Mouse (Mus musculus): ENCODE measurements around the gene Zbtb46. TPM values are rescaled to one million over a fixed set of nuclear protein-coding genes. Genes with fewer than 3 reads are reported as not detected.
"Not testable (repeated sequence)": the region's sequence is repeated elsewhere in the genome, so short reads cannot be mapped to it uniquely, and the experiment has no call there.

The Zbtb46 gene
- 5.7 and 5.9 TPM in 2 replicates for polyA plus RNA-seq (2014; fragmentation: Nextera tagmentation; extraction: Ambion mirVana)

DNA sequence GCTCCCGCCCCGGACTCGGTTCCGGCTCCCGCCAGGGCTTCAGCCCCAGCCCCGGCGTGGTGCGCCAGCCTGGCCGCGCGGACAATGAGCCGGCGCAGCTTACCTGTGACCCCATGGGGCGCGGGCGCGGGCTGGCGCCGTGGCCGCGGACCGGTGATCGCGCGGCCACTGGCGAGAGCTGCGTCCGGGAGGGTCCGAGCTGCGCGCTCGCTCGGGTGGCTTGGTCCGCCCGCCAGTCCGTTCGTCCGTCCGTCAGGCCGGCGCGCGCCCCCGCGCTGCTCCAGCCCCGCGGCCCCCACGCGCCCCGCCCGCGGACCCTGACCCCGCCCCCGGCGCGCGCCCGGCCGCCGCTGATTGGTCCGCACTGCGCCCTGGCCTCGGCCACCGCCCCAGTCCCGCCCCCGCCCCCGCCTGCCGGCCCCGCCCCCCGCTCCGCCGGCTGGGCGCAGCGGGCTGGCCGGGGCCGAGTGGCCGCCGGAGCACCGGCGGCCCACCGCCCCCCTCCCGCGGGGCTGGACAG is at the start of gene Zbtb46:
Gene Zbtb46 (minus strand): TSS at position 274 of the 520 bp plus-strand sequence.
- no peaks in the 10 kb centered on the region for H3K36me3 ChIP-seq (ENCODE audit: control insufficient read depth, insufficient read depth, low read length)
- H3K4me1 ChIP-seq (ENCODE audit: control insufficient read depth, insufficient read depth, low read length) = 0 out of 2 replicates have a peak, but pooled peaks cover 3% of the 10 kb centered on the region
- no peaks in the 10 kb centered on the region for H3K9me3 ChIP-seq (ENCODE audit: control insufficient read depth, low read length)
- H3K9ac ChIP-seq (ENCODE audit: low read depth, low read length) = peak within 1 kb of the TSS; percentile 72
- DNase-seq (ENCODE audit: low spot score) (peak; percentile 74), ATAC-seq (ENCODE audit: low read depth) (peak; percentile 93)
- peak within 1 kb of the TSS; percentile 100 for H3K4me2 ChIP-seq (ENCODE audit: low read depth, low read length)
- H3K4me3 ChIP-seq (ENCODE audit: low read depth, low read length) = peak within 1 kb of the TSS; percentile 81
- H3K27ac ChIP-seq (replicated peaks; ENCODE audit: low read depth, low read length) = no peak within 1 kb of the TSS; the same call in 1 of the 2 replicates
- peaks cover 44% of the 10 kb centered on the region for H3K27me3 ChIP-seq (replicated peaks; ENCODE audit: control insufficient read depth, insufficient read depth, low read length)
- WGBS = no CpG with 5 or more reads among the region's 83 CpGs

DNA sequence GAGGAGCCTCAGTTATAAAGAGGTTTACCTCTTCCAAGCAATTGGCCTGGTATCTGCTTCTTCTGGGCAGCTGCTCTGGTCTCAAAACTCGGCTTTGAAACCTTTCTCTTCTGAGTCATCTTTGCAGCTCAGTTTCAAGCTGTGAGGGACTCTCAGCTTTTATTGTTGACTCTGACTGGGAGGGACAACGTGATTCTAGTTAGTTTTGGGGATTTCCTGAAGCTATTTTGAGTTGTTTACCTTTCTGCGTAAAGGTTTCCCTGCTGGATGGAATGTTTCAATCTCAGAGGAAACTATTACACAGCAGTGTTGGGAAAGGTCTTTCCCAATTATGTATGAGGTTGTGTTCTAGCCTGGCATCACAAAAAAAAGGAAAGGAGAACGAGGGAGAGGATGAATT is 39.4 kb upstream of the Zbtb46 start:
- no peaks in the 10 kb centered on the region for H3K27me3 ChIP-seq (replicated peaks; ENCODE audit: control insufficient read depth, insufficient read depth, low read length)

DNA sequence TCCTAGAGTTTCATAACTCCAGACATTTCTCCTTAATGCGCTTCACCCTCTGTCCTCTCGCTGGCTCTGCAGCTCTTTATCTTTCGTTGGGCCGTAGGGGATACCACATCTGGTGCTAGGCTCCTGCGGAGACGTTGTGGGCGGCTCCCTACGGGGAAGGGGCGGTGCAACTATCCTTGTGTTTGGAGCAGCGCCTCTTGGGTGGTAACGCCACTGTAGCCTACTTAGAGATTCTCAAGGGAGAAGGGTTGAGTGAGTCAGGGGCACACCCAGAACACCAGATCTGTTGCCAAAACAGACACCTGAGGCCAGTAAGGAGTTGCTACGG is 38.3 kb upstream of the Zbtb46 start:
- Histone ChIP-seq H3K9me3 (ENCODE audit: control insufficient read depth, low read length) (no peaks in the 10 kb centered on the region), H3K27ac (replicated peaks; ENCODE audit: low read depth, low read length) (peak overlapping the region; percentile 93), H3K36me3 (ENCODE audit: control insufficient read depth, insufficient read depth, low read length) (peaks cover 27% of the 10 kb centered on the region), H3K4me2 (ENCODE audit: low read depth, low read length) (peak overlapping the region; percentile 86), H3K4me3 (ENCODE audit: low read depth, low read length) (peak overlapping the region; percentile 96), H3K27me3 (replicated peaks; ENCODE audit: control insufficient read depth, insufficient read depth, low read length) (no peaks in the 10 kb centered on the region), H3K9ac (ENCODE audit: low read depth, low read length) (peak overlapping the region; percentile 97), H3K4me1 (ENCODE audit: control insufficient read depth, insufficient read depth, low read length) (peaks cover 9% of the 10 kb centered on the region; the same call in 1 of the 2 replicates)
- WGBS = 0% methylated on average over 12 of the region's 12 CpGs
- DNase-seq (ENCODE audit: low spot score) (peak; percentile 83), ATAC-seq (ENCODE audit: low read depth) (peak; percentile 73)

More for the DNA sequence above, 39.4 kb upstream of the Zbtb46 start:
- 0 out of 2 replicates have a peak overlapping the region, but pooled peaks have one; percentile 14 for H3K9ac ChIP-seq (ENCODE audit: low read depth, low read length)
- H3K27ac ChIP-seq (replicated peaks; ENCODE audit: low read depth, low read length) = no peak overlapping the region
- H3K36me3 ChIP-seq (ENCODE audit: control insufficient read depth, insufficient read depth, low read length) = peaks cover 37% of the 10 kb centered on the region
- no peaks in the 10 kb centered on the region for H3K9me3 ChIP-seq (ENCODE audit: control insufficient read depth, low read length)
- no peak overlapping the region for H3K4me3 ChIP-seq (ENCODE audit: low read depth, low read length)
- 0 out of 2 replicates have a peak overlapping the region, but pooled peaks have one; percentile 86 for H3K4me2 ChIP-seq (ENCODE audit: low read depth, low read length)
- 78% methylated on average over 4 of the region's 4 CpGs for WGBS
- peaks cover 9% of the 10 kb centered on the region; the same call in 1 of the 2 replicates for H3K4me1 ChIP-seq (ENCODE audit: control insufficient read depth, insufficient read depth, low read length)
- DNase-seq (ENCODE audit: low spot score) = no peak
- no peak for ATAC-seq (ENCODE audit: low read depth)

DNA sequence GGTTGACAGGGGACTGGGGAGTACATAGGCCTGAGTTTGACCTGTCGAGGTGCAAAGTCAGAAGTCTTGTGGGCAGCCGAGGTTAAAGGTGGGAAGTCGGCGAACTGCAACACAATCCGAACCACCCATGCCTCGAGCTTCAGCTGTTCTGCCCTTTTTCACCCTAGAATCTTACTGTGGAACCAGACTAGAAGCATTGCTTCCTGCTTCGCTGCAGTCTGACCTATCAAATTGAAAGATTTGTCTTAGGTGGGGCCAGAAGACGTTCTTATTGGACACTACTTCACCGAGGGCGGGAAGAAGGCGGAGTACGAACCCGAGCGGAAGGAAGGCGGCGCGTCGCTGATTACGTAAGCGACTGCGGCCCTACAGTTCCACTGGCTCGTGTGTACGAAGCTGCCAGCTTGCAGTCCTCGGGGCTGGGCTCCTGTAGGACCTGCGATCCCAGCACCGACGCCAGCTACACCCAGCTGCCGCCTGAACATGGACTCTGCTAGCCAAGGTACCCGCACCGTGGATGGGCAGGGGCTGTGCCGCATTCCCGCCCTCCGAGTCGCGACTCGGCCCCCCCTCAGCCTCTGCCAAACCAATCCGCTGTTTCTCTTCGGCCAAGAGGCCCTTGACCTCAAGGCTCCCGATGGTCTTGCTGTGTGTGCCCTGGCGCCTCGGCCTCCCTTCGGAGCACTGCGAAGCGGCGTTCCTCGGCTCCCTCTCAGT is 37.8 kb upstream of the Zbtb46 start, which contains the start of gene Tpd52l2:
Gene Tpd52l2 (plus strand): TSS at position 312 of the 717 bp plus-strand sequence.
- Histone ChIP-seq H3K36me3 (ENCODE audit: control insufficient read depth, insufficient read depth, low read length) (peaks cover 22% of the 10 kb centered on the region), H3K27ac (replicated peaks; ENCODE audit: low read depth, low read length) (peak within 1 kb of the TSS; percentile 93), H3K4me1 (ENCODE audit: control insufficient read depth, insufficient read depth, low read length) (peaks cover 9% of the 10 kb centered on the region; the same call in 1 of the 2 replicates), H3K9me3 (ENCODE audit: control insufficient read depth, low read length) (no peaks in the 10 kb centered on the region), H3K4me3 (ENCODE audit: low read depth, low read length) (peak within 1 kb of the TSS; percentile 96), H3K9ac (ENCODE audit: low read depth, low read length) (peak within 1 kb of the TSS; percentile 97), H3K4me2 (ENCODE audit: low read depth, low read length) (peak within 1 kb of the TSS; percentile 86), H3K27me3 (replicated peaks; ENCODE audit: control insufficient read depth, insufficient read depth, low read length) (no peaks in the 10 kb centered on the region)
- DNase-seq (ENCODE audit: low spot score) (peak; percentile 99), ATAC-seq (ENCODE audit: low read depth) (peak; percentile 98)
- WGBS = 0% methylated on average over 33 of the region's 46 CpGs

DNA sequence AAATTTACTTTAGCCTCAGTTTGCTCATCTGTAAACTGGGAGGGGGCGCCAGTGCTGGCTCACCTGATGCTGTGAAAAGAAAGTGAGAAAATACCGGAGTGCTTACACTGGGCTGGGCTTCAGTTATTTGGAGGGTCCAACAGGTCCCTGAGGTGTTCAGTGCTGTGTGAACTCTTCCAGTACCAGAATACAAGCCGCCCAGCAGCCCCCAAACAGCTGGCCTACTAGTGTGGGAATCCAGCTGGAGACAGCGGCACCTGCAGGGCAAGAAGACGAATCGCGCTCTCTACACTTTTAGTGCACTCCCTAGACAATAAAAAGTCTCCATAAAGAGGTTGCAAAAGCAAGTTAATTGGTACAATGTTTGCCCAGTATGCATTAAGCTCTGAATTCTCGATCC is 37.1 kb upstream of the Zbtb46 start:
- peak overlapping the region; percentile 93 for H3K27ac ChIP-seq (replicated peaks; ENCODE audit: low read depth, low read length)
- DNase-seq (ENCODE audit: low spot score) = peak; percentile 73
- 14% methylated on average over 8 of the region's 8 CpGs for WGBS
- H3K4me2 ChIP-seq (ENCODE audit: low read depth, low read length) = peak overlapping the region; percentile 86
- ATAC-seq (ENCODE audit: low read depth) = peak; percentile 53
- peak overlapping the region; percentile 96 for H3K4me3 ChIP-seq (ENCODE audit: low read depth, low read length)
- no peaks in the 10 kb centered on the region for H3K9me3 ChIP-seq (ENCODE audit: control insufficient read depth, low read length)
- peaks cover 9% of the 10 kb centered on the region; the same call in 1 of the 2 replicates for H3K4me1 ChIP-seq (ENCODE audit: control insufficient read depth, insufficient read depth, low read length)
- H3K27me3 ChIP-seq (replicated peaks; ENCODE audit: control insufficient read depth, insufficient read depth, low read length) = no peaks in the 10 kb centered on the region
- H3K36me3 ChIP-seq (ENCODE audit: control insufficient read depth, insufficient read depth, low read length) = peaks cover 15% of the 10 kb centered on the region
- peak overlapping the region; percentile 63 for H3K9ac ChIP-seq (ENCODE audit: low read depth, low read length)

DNA sequence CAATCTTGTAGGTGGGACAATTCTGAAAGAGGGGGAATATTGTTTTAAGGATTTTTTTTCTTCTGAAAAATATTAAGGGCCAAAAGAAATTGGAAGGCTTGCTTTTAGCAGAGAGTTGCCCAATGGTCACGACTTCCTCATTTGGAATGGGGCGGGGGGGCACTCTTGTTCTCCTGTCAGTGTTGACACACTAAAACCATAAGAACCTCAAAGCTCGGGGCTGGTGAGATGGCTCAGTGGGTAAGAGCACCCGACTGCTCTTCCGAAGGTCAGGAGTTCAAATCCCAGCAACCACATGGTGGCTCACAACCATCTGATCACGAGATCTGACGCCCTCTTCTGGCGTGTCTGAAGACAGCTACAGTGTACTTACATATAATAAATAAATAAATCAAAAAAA is 36.6 kb upstream of the Zbtb46 start:
- H3K4me3 ChIP-seq (ENCODE audit: low read depth, low read length); H3K27me3 ChIP-seq (replicated peaks; ENCODE audit: control insufficient read depth, insufficient read depth, low read length); H3K9ac ChIP-seq (ENCODE audit: low read depth, low read length); DNase-seq (ENCODE audit: low spot score); H3K27ac ChIP-seq (replicated peaks; ENCODE audit: low read depth, low read length); H3K4me1 ChIP-seq (ENCODE audit: control insufficient read depth, insufficient read depth, low read length); H3K9me3 ChIP-seq (ENCODE audit: control insufficient read depth, low read length); ATAC-seq (ENCODE audit: low read depth): not testable (repeated sequence)
- WGBS = 64% methylated on average over 8 of the region's 8 CpGs
- H3K36me3 ChIP-seq (ENCODE audit: control insufficient read depth, insufficient read depth, low read length) = peaks cover 10% of the 10 kb centered on the region
- peak overlapping the region; percentile 86; the same call in 1 of the 2 replicates for H3K4me2 ChIP-seq (ENCODE audit: low read depth, low read length)

DNA sequence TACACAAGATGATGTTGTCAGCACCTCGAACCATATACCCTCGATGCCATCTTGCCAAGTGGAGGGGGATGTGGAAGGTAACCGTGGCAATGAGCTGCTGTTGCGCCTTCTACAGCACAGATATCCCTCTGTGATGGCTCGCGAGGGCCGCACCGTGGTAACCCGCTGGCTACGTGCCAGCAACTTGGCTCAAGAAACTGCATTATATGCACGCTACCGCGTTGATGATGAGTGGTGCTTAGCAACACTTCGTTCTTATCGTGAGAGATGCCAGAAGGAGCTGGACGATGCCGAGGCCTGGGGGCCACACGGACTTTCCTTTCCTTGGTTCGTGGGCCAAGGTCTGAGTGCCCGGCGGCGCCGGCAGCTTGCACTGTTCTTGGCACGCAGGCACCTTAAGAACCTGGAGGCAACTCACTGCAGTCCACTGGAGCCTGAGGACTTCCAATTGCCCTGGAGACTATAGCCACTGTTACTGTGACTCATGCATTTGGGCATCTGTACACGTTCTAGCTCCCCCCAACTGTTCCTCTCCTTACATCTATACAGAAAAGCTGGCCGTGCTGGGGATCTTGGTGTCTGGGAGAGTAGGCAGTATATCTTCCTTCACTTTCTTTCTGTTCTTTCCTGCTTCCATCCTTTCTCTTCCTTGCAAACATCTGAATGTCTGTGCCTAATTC is 35.2 kb upstream of the Zbtb46 start:
- H3K9ac ChIP-seq (ENCODE audit: low read depth, low read length) = no peak overlapping the region
- DNase-seq (ENCODE audit: low spot score) (no peak), ATAC-seq (ENCODE audit: low read depth) (no peak)
- H3K4me3 ChIP-seq (ENCODE audit: low read depth, low read length) = no peak overlapping the region
- no peak overlapping the region for H3K4me2 ChIP-seq (ENCODE audit: low read depth, low read length)
- H3K36me3 ChIP-seq (ENCODE audit: control insufficient read depth, insufficient read depth, low read length) = no peaks in the 10 kb centered on the region
- no peak overlapping the region for H3K27ac ChIP-seq (replicated peaks; ENCODE audit: low read depth, low read length)
- peaks cover 9% of the 10 kb centered on the region; the same call in 1 of the 2 replicates for H3K4me1 ChIP-seq (ENCODE audit: control insufficient read depth, insufficient read depth, low read length)
- WGBS = 77% methylated on average over 26 of the region's 26 CpGs
- H3K27me3 ChIP-seq (replicated peaks; ENCODE audit: control insufficient read depth, insufficient read depth, low read length) = no peaks in the 10 kb centered on the region
- no peaks in the 10 kb centered on the region for H3K9me3 ChIP-seq (ENCODE audit: control insufficient read depth, low read length)

DNA sequence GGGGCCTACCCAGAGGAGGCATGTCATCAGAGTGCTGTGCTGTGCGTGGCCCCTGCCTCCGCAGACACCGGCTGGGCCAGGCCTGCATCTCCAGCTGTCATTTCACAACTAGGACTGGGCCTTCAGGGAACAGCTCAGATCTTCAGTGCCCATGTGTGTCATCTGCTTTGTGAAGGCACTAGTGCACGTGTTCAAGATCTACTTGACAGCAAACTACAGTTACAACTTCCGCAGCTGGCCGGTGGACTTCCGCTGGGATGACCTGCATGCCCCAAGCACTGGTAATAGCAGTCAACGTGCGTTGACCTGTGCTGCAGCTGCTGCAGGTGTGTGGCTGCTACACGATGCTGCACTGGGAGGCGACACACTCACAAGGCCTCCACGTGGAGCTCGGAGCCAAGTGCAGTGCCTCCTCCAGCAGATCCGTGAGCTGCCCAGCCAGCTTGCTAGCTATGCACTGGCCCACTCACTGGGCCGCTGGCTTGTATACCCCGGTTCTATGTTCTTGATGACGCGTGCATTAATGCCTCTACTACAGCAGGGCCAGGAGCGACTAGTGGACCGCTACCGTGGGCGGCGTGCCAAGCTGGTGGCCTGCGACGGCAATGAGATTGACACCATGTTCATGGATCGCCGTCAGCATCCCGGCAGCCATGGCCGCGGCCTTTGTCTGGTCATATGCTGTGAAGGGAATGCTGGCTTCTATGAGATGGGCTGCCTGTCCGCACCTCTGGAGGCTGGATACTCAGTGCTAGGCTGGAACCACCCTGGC is 34.1 kb upstream of the Zbtb46 start, which contains the start of gene Abhd16b:
Gene Abhd16b (plus strand): TSS at position 51 of the 772 bp plus-strand sequence.
- DNase-seq (ENCODE audit: low spot score) = no peak
- H3K9me3 ChIP-seq (ENCODE audit: control insufficient read depth, low read length) = no peaks in the 10 kb centered on the region
- no peaks in the 10 kb centered on the region for H3K27me3 ChIP-seq (replicated peaks; ENCODE audit: control insufficient read depth, insufficient read depth, low read length)
- no peak within 1 kb of the TSS for H3K4me3 ChIP-seq (ENCODE audit: low read depth, low read length)
- H3K9ac ChIP-seq (ENCODE audit: low read depth, low read length) = no peak within 1 kb of the TSS
- H3K36me3 ChIP-seq (ENCODE audit: control insufficient read depth, insufficient read depth, low read length) = no peaks in the 10 kb centered on the region
- ATAC-seq (ENCODE audit: low read depth) = no peak
- H3K27ac ChIP-seq (replicated peaks; ENCODE audit: low read depth, low read length) = no peak within 1 kb of the TSS
- no peak within 1 kb of the TSS for H3K4me2 ChIP-seq (ENCODE audit: low read depth, low read length)
- H3K4me1 ChIP-seq (ENCODE audit: control insufficient read depth, insufficient read depth, low read length) = peaks cover 5% of the 10 kb centered on the region; the same call in 1 of the 2 replicates
- 79% methylated on average over 29 of the region's 31 CpGs for WGBS

All from embryonic facial prominence, embryonic 14.5 days (tissue).